Mouse (Mus musculus) CH12.LX (cell line): ENCODE results near the gene Pabpn1. TPM values are rescaled to one million over a fixed set of nuclear protein-coding genes. Genes with fewer than 3 reads are reported as not detected.

Experiments used
- DNase-seq: peaks from one replicate; pipeline ENCODE4 v3.0.0-alpha.2; 2013; ENCODE audit errors: extremely low read depth
- H3K27ac ChIP-seq: 2 replicates; pipeline ENCODE4 v1.5.1; 2012; ENCODE audit warnings: low read depth, mild to moderate bottlenecking, control low read depth, moderate library complexity; ENCODE audit not compliant: insufficient read depth
- H3K27me3 ChIP-seq: replicated peaks from 2 replicates; pipeline ENCODE3; 2012; ENCODE audit warnings: inconsistent platforms
- H3K36me3 ChIP-seq, 2 experiments: replicated peaks in 1 of 2; 2 replicates each; pipeline versions ENCODE3 to v1.6.1; 2012; ENCODE audit warnings: inconsistent platforms in 1 of 2, low read length in 1 of 2, mild to moderate bottlenecking in 1 of 2, mixed read lengths in 1 of 2, moderate library complexity in 1 of 2; ENCODE audit not compliant: control insufficient read depth in 1 of 2, insufficient read depth in 1 of 2
- H3K4me1 ChIP-seq, 2 experiments: 2 replicates each; pipeline ENCODE4 v1.6.1; 2012; ENCODE audit warnings: inconsistent platforms in 1 of 2, moderate library complexity in 1 of 2; ENCODE audit not compliant: insufficient read depth in 2 of 2, control insufficient read depth in 1 of 2
- H3K4me2 ChIP-seq: 2 replicates; pipeline ENCODE4 v1.6.1; 2012; ENCODE audit warnings: low read depth, mild to moderate bottlenecking, control low read depth; ENCODE audit not compliant: poor library complexity, insufficient read depth, severe bottlenecking
- H3K4me3 ChIP-seq, 3 experiments: fragments of 150-350 bp in 1 of 3; sonication (generic) in 1 of 3; replicated peaks in 1 of 3; 2 replicates each; pipeline versions ENCODE3 to v1.5.1; 2011 to 2012; ENCODE audit warnings: low read depth in 2 of 3, low read length in 2 of 3, mild to moderate bottlenecking in 2 of 3, moderate library complexity in 2 of 3, control low read depth in 1 of 3, improper control_type of control experiment in 1 of 3, inconsistent platforms in 1 of 3, mixed read lengths in 1 of 3; ENCODE audit not compliant: poor library complexity in 1 of 3
- H3K79me2 ChIP-seq: replicated peaks from 2 replicates; pipeline ENCODE4 v1.6.1; 2012; ENCODE audit warnings: mild to moderate bottlenecking, moderate library complexity; ENCODE audit not compliant: control insufficient read depth, poor library complexity, insufficient read depth, severe bottlenecking; ENCODE audit errors: extremely low read depth
- H3K9ac ChIP-seq: 2 replicates; pipeline ENCODE4 v1.6.1; 2012; ENCODE audit warnings: low read depth, mild to moderate bottlenecking, control low read depth, moderate library complexity; ENCODE audit not compliant: insufficient read depth
- H3K9me3 ChIP-seq: replicated peaks from 2 replicates; pipeline ENCODE3; 2012; ENCODE audit warnings: low read length, inconsistent platforms, mixed read lengths
- BHLHE40 ChIP-seq: IDR thresholded peaks from 2 replicates; pipeline ENCODE4 v1.6.1; 2011; ENCODE audit warnings: mild to moderate bottlenecking, low read depth, low read length, improper control_type of control experiment
- CHD1 ChIP-seq: IDR thresholded peaks from 2 replicates; pipeline ENCODE4 v1.6.1; 2012; ENCODE audit warnings: low read depth, low read length, improper control_type of control experiment, inconsistent platforms
- CHD2 ChIP-seq: IDR thresholded peaks from 2 replicates; pipeline ENCODE4 v1.6.1; 2011; ENCODE audit warnings: low read length, improper control_type of control experiment
- E2F4 ChIP-seq: IDR thresholded peaks from 2 replicates; pipeline ENCODE4 v1.6.1; 2011; ENCODE audit warnings: low read depth, low read length, improper control_type of control experiment; ENCODE audit not compliant: insufficient replicate concordance
- EP300 ChIP-seq: IDR thresholded peaks from 2 replicates; pipeline ENCODE4 v1.6.1; 2011; ENCODE audit warnings: low read length, improper control_type of control experiment
- ETS1 ChIP-seq: conservative IDR thresholded peaks from 2 replicates; pipeline ENCODE4 v1.6.1; 2012; ENCODE audit warnings: low read depth, mild to moderate bottlenecking, inconsistent platforms, low read length, improper control_type of control experiment, moderate library complexity
- GABPA ChIP-seq: IDR thresholded peaks from 2 replicates; pipeline ENCODE4 v1.6.1; 2012; ENCODE audit warnings: low read depth, low read length, improper control_type of control experiment, inconsistent platforms; ENCODE audit not compliant: insufficient replicate concordance
- IRF4 ChIP-seq: IDR thresholded peaks from 2 replicates; pipeline ENCODE4 v1.6.1; 2014; ENCODE audit warnings: low read depth, mild to moderate bottlenecking, inconsistent platforms, low read length, improper control_type of control experiment
- JUN ChIP-seq: IDR thresholded peaks from 2 replicates; pipeline ENCODE4 v1.6.1; 2011; ENCODE audit warnings: low read depth, mild to moderate bottlenecking, low read length, improper control_type of control experiment, moderate library complexity; ENCODE audit not compliant: insufficient read depth
- JUND ChIP-seq: conservative IDR thresholded peaks from 2 replicates; pipeline ENCODE4 v1.6.1; 2011; ENCODE audit warnings: low read depth, low read length, improper control_type of control experiment
- KAT2A ChIP-seq: IDR thresholded peaks from 2 replicates; pipeline ENCODE4 v1.6.1; 2012; ENCODE audit warnings: low read length, improper control_type of control experiment, inconsistent platforms; ENCODE audit not compliant: insufficient replicate concordance
- MAX ChIP-seq: IDR thresholded peaks from 2 replicates; pipeline ENCODE4 v1.6.1; 2011; ENCODE audit warnings: low read length, improper control_type of control experiment
- MEF2A ChIP-seq: IDR thresholded peaks from 2 replicates; pipeline ENCODE4 v1.6.1; 2014; ENCODE audit warnings: low read depth, mild to moderate bottlenecking, inconsistent platforms, low read length, improper control_type of control experiment, borderline replicate concordance
- MYC ChIP-seq: IDR thresholded peaks from 2 replicates; pipeline ENCODE4 v1.6.1; 2011; ENCODE audit warnings: low read depth, mild to moderate bottlenecking, improper control_type of control experiment, low read length
- NRF1 ChIP-seq: IDR thresholded peaks from 2 replicates; pipeline ENCODE4 v1.6.1; 2014; ENCODE audit warnings: low read depth, mild to moderate bottlenecking, inconsistent platforms, low read length, improper control_type of control experiment, moderate library complexity
- POLR2A ChIP-seq: IDR thresholded peaks from 2 replicates; pipeline ENCODE4 v1.6.1; 2011; ENCODE audit warnings: low read depth, mild to moderate bottlenecking, improper control_type of control experiment, low read length
- POLR2AphosphoS2 ChIP-seq: IDR thresholded peaks from 2 replicates; pipeline ENCODE4 v1.6.1; 2011; ENCODE audit warnings: low read depth, low read length, improper control_type of control experiment
- RAD21 ChIP-seq: IDR thresholded peaks from 2 replicates; pipeline ENCODE4 v1.6.1; 2011; ENCODE audit warnings: low read depth, mild to moderate bottlenecking, low read length, improper control_type of control experiment, moderate library complexity
- RCOR1 ChIP-seq: conservative IDR thresholded peaks from 2 replicates; pipeline ENCODE4 v1.6.1; 2012; ENCODE audit warnings: low read depth, mild to moderate bottlenecking, inconsistent platforms, low read length, improper control_type of control experiment
- SIN3A ChIP-seq: IDR thresholded peaks from 2 replicates; pipeline ENCODE4 v1.6.1; 2012; ENCODE audit warnings: low read length, improper control_type of control experiment, inconsistent platforms
- TBP ChIP-seq: conservative IDR thresholded peaks from 2 replicates; pipeline ENCODE4 v1.6.1; 2011; ENCODE audit warnings: low read depth, low read length, improper control_type of control experiment
- TCF12 ChIP-seq: IDR thresholded peaks from 2 replicates; pipeline ENCODE4 v1.6.1; 2014; ENCODE audit warnings: low read depth, mild to moderate bottlenecking, inconsistent platforms, low read length, improper control_type of control experiment
- UBTF ChIP-seq: IDR thresholded peaks from 2 replicates; pipeline ENCODE4 v1.6.1; 2012; ENCODE audit warnings: low read depth, mild to moderate bottlenecking, inconsistent platforms, low read length, improper control_type of control experiment, moderate library complexity
- USF1 ChIP-seq: IDR thresholded peaks from 2 replicates; pipeline ENCODE4 v1.6.1; 2014; ENCODE audit warnings: low read depth, mild to moderate bottlenecking, inconsistent platforms, low read length, improper control_type of control experiment
- ZC3H11A ChIP-seq: IDR thresholded peaks from 2 replicates; pipeline ENCODE4 v1.6.1; 2012; ENCODE audit warnings: low read depth, mild to moderate bottlenecking, inconsistent platforms, low read length, improper control_type of control experiment
- dilution Hi-C: fragments of 300-500 bp; cut with MboI; formaldehyde crosslinking; loops from 2 replicates; pipeline ENCODE4 v1.14.3; 2020; ENCODE audit warnings: low sequenced_read_pairs; ENCODE audit not compliant: extremely low pct_unique_long_range_greater_than_20kb, extremely low pct_ligation_motif_present
- in situ Hi-C: fragments of 300-500 bp; cut with MboI; formaldehyde crosslinking; loops from 3 replicates; pipeline ENCODE4 v1.14.3; 2019; ENCODE audit warnings: low sequenced_read_pairs, low pct_ligation_motif_present, low pct_unique_long_range_greater_than_20kb, mixed read lengths
- polyA plus RNA-seq: library from polyadenylated mRNA; unstranded; fragments of >175 nt; gene quantifications from 2 replicates; pipeline ENCODE4 v1.2.1, GENCODE M21; 2012; ENCODE audit warnings: low read depth; ENCODE audit not compliant: insufficient read length
- total RNA-seq, 2 experiments: library from RNA; depleted of rRNA; stranded (reverse); fragments of 300-350 nt in 1 of 2; fragments of >200 nt in 1 of 2; gene quantifications; 2 replicates each; pipeline ENCODE4 v1.2.3; 2012 to 2014

The Pabpn1 gene
- total and polyA plus RNA-seq, 3 experiments, result 56.8 to 275 (median 88.0) TPM

DNA sequence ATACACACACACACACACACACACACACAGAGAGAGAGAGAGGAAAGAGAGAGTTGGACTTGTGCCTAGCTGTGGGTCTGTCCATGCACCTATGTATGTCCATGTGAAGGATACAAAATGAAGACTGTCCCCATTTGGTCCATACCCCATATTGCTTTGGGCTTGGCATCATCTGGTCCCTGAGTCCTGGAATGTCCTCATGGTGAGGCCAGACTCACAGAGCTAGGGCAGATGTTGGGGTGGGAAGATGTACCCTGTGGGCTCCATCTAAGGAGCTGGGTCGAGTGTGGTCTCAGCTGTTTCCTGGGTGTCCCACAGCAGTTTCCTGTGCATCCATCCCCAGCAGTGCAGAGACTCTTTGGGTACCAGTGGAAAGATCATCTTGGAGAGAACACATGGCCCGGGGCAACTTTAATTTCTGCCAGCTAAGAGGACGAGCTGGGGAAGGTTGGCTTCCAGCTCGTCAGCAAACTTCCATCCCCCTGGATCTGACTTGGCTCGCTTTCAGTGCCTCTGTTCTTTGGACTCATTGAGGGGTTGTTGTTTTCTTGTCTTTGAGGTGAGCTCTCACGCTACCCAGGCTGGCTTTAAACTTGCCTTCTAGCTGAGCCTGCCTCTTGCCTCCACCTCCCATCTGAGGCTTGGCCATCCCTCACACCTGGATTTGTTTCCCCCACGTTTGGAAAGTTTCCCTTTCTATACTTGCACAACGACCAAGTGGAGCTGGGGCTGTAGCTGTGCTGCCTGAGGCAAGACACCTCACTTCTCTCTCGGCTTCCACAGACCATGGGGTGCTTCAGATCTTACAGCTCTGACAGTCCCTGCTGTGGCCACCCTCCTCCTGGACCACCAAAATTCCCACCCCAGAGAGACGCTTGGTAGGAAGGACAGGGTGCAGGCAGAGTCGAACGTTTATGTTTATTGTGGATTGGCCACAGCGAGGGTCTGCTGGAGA lies 49.0 kb downstream of the Pabpn1 start:
- TF ChIP-seq ZC3H11A (no peak), IRF4 (no peak), RAD21 (no peak), MEF2A (no peak), SIN3A (no peak), MYC (no peak)
- no peak for DNase-seq
- Histone ChIP-seq H3K27ac (no peak overlapping the region), H3K4me1 (peaks cover 6 to 14% of the 10 kb centered on the region in 2 experiments), H3K27me3 (peaks cover 54% of the 10 kb centered on the region), H3K9me3 (no peaks in the 10 kb centered on the region), H3K9ac (no peak overlapping the region), H3K36me3 (no peaks in the 10 kb centered on the region), H3K4me2 (no peak overlapping the region), H3K79me2 (no peaks in the 10 kb centered on the region), H3K4me3 (no peak overlapping the region)
- dilution Hi-C loops (no loop called here), in situ Hi-C loops (no loop called here)

DNA sequence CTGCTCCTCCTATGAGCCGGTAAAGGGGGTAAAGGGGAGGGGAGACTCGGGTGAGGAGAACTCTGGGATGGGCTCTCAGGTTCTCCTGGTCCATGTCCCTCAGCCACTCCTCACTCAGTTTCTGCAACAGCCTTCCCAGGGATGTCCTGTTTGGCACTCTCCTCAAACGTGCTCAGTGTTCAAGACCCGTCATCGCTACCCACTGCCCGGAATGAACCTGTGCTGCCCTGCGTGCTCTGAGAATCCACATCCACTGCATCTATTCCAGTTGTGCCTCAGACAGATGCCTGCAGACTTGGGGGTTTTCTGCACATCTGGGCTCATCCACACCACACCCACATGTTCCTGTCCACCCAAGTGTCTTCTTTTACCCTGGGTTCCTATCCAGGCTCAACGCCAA lies 50.2 kb downstream of the Pabpn1 start:
- DNase-seq, result no peak
- peaks cover 7 to 20% of the 10 kb centered on the region in 2 experiments for H3K4me1 ChIP-seq
- no peak overlapping the region for H3K9ac ChIP-seq
- dilution Hi-C loops (no loop called here), in situ Hi-C loops (no loop called here)
- H3K9me3 ChIP-seq, result no peaks in the 10 kb centered on the region
- H3K27me3 ChIP-seq, result peaks cover 50% of the 10 kb centered on the region
- TF ChIP-seq NRF1 (no peak), EP300 (no peak), GABPA (no peak), JUND (no peak), USF1 (no peak), POLR2A (no peak), E2F4 (no peak)
- no peak overlapping the region for H3K4me2 ChIP-seq
- no peaks in the 10 kb centered on the region for H3K36me3 ChIP-seq
- H3K27ac ChIP-seq, result no peak overlapping the region
- H3K79me2 ChIP-seq, result no peaks in the 10 kb centered on the region
- no peak overlapping the region for H3K4me3 ChIP-seq

DNA sequence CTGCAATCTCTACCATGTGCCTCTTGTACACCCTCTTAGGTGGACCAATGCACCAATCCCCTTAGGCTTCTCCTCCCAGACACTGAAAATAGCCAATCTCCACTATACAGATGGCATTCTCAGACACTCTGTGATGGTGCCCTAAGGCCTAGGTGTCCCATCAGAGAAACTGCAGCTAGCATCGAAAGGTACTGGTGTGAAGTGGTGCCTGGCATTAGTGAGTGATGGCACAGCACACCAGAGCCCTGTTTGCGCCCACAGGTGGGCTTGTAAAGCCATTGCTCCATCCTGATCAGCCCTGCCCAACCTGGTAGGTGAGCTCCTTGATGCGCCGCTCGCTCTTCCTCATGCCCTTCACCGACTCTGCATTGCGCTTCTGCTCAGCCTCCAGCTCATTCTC lies 51.7 kb downstream of the Pabpn1 start:
- Histone ChIP-seq H3K4me2 (no peak overlapping the region), H3K27ac (no peak overlapping the region), H3K4me3 (no peak overlapping the region), H3K9me3 (no peaks in the 10 kb centered on the region), H3K4me1 (peaks cover 7 to 20% of the 10 kb centered on the region in 2 experiments), H3K79me2 (no peaks in the 10 kb centered on the region), H3K9ac (no peak overlapping the region), H3K36me3 (no peaks in the 10 kb centered on the region), H3K27me3 (peaks cover 47% of the 10 kb centered on the region)
- dilution Hi-C loops, result no loop called here
- TF ChIP-seq TCF12 (no peak), MAX (no peak), CHD2 (no peak), KAT2A (no peak), BHLHE40 (no peak), ETS1 (no peak), MEF2A (no peak), JUN (no peak), TBP (no peak), CHD1 (no peak), UBTF (no peak), RCOR1 (no peak), POLR2AphosphoS2 (no peak)
- in situ Hi-C loops, result no loop called here
- no peak for DNase-seq
